Mouse (Mus musculus): ENCODE measurements at regions not wholly inside any gene's neighbourhood (a gene's known extent, or its start where the extent isn't known, plus 50 kb on each side); places are given as distances from the start of the nearest gene placed in this dataset.
"Not testable (repeated sequence)": the region's sequence is repeated elsewhere in the genome, so short reads cannot be mapped to it uniquely, and the experiment has no call there.

DNA sequence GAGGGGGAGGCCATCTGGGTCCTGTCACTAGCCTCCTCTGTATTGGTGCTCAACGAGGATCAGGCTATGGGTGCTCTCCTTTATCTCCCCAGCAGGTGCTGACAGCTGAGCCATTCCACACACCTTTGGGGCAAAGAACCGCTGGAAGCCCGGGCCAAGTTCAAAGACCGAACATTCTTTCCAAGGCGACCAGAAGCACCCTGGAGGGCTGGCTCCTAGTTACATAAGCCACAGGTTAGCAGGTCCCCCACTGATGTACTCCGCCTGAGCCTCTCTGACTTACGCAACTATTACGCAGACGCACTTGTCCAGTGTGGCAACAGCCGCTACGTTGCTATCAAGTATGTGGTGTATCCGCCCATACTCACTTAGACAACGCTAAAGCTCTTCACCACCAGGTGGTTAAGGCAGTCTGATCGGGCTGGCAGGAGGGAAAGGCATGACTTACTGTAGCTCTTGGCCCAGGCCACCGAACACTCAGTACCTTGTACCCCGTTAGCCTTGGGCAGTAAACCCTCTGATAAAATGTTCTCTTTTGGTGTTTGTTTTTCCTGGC lies 69.2 kb downstream of the Gm33543 start:
- no peak for DNase-seq

DNA sequence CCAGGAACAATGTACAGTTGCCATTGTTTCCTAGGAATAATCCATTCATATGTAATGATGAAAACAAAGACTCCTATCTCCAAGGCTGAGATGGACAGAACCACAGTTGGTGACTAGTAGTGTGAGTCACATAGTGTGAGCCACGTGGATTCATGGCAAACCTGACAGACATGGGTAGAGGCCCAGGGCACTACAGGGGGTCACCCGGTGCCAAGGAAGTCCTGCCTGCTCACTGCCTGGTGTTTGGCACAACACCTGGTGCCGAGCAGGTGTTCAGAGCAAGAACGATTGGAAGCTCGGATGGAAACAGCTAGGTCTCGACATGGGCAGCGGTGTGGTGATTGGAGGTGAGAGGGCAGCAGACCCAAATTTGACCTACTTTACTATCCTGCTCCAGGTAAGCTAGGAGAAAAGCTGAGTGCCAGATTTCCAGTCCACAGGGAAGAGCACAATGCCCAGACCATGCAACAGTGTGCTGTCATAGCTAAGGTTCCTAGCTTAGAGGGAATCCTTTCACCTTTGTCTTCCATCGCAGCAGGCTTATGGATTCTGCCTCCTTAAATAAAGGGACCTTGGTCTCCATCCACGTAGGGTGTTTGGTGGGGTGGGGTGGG lies 69.8 kb downstream of the Gm33543 start:
- DNase-seq, result no peak

- no peak for DNase-seq
Measured at GRCm38 (mm10) chr10:95768974-95769373, 73.8 kb downstream of the Gm33543 start.

- DNase-seq, result no peak
Measured at GRCm38 (mm10) chr10:95767526-95768161, 75.1 kb downstream of the Gm33543 start.

- no peak for DNase-seq
Measured at GRCm38 (mm10) chr10:95764129-95764528, 78.6 kb downstream of the Gm33543 start.

DNA sequence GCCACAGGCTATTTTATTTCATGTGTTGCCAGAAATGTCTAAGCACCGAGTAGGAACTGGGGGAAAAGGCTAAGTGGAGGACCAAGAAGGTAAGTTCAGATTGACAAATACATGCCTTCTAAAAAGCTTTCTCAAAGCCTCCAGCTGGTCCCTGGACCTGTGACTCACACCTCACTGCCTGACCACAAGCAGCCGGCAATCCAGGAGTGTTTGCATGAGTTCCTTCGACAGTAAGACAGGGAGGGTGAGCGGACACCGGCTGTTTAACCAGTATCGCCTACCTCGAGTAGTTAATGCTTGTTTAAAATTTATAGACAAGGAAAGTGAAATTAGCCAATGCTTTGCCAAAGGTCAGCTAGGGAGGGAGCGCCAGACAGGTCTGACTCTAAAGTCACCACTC lies 80.1 kb downstream of the Gm33543 start:
- DNase-seq, result no peak

- no peak for DNase-seq
Measured at GRCm38 (mm10) chr10:95761969-95762368, 80.8 kb downstream of the Gm33543 start.

DNA sequence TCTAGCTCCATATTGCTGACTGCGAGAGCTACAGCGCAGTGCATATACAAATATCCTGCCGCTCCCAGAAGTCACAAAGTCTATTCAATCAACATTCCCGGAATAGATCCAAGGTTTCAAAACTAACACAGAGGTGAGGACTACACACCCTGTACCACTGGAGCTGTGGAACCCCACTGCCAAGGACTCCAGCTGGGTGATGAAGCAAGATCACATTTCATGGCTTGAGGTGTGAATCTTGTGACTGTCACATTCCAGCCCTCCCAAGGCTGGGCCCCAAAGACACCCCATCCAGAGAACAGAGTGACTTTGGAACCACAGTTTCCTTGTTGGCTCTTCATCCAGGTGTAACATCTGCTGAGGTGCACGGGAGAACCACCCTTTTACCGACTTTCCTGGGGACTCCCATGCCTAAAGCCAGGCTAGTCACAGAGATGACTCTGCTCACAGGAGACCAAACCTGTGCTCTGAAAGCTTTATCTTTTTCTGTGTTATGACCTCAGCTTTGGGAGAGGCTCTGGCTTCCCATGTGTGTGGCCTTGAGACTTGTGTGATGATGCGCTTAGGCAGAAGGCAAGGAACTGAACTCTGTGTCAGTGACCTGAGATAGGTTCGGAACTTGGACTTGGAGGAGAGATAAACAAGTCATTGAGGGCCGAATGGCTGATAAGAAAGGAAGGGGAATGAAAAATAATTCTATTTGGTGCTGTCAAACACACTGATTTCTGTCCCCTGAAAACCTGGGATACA lies 82.4 kb downstream of the Gm33543 start:
- DNase-seq, result no peak

GRCm38 (mm10) chr10:95758181-95758580 lies 84.5 kb downstream of the Gm33543 start:
- DNase-seq, result no peak

GRCm38 (mm10) chr10:95755429-95755828 lies 82.2 kb upstream of the Anapc15-ps start:
- no peak for DNase-seq

DNA sequence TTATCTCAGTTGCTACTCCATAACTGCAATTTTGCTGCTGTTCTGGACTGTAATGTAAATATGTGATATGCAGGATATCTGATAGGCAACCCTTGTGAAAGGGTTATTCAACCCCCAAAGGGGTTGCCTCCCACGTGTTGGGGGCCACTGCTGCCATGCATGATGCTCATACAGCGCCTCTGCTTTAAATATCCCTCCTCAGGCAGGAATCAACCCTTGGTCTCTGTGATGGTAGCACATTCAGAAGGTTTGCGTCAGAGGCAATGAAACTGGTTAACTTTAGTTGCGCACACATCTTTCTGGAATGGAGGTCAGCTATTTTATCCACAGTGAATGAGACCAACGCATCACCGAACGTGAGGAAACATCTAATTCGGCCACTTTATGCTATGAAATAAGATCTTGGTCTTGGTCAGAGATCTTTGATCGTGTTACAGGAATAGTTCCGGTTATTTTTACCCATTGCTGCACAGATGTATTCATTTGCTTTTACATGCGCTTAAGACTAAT lies 80.2 kb upstream of the Anapc15-ps start:
- DNase-seq, result no peak

GRCm38 (mm10) chr10:95748360-95748759 lies 75.1 kb upstream of the Anapc15-ps start:
- no peak for DNase-seq

DNA sequence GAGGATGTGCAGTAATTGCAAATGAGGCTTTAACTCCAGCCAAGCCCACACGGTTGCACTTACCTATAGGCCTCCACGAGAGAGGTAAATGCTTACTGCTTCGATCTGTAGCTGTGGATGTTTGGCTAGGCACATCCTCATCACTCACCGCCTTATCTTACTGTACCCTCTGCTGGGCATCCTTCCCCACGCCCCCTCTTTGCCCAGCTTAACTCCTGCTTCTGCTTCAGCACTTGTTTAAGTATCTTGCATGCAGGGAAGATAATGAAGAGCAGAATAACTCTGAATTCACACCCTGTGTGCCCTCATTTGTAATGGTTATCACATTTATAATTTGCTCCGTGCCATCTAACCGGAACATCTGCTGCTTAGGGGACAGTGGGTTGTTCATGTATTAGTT lies 74.7 kb upstream of the Anapc15-ps start:
- DNase-seq, result no peak

DNA sequence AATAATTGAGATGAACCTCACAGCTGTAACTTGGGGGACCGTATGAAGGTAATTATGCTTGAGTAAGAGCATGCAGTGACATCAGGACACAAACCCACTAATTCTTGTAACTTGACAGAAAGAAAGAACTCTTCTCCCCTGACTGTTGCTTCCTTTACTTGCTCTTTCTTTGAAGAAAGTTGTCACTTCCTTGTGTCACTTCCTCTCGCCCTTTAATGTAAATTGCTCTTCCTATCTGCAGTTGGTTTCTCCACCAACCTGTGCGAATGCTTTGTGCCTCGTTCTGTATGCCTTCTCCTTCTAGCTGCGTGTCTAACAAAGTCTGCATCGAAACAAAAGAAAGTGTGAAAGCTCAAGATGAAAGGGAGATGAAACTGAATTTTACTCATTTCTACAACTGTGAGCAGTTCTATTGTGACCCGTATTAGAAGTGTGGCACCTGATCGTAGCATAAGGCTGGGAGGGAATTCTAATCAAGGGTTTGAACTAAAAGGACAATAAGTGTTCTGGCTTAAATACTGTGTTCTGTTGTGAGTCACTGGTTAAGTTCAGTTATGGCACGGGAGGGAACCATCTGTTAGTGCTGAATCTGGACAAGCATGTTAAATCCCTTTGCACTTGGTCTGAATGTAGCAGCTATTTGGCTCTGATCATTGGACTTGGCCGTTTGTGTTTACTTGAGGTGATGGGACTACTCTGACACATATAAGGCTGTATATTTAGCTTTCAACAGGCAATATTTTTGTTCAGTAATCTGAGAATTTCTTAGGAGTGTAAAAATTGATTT lies 72.8 kb upstream of the Anapc15-ps start:
- DNase-seq, result peak in 1 of 2 experiments; percentile 3

DNA sequence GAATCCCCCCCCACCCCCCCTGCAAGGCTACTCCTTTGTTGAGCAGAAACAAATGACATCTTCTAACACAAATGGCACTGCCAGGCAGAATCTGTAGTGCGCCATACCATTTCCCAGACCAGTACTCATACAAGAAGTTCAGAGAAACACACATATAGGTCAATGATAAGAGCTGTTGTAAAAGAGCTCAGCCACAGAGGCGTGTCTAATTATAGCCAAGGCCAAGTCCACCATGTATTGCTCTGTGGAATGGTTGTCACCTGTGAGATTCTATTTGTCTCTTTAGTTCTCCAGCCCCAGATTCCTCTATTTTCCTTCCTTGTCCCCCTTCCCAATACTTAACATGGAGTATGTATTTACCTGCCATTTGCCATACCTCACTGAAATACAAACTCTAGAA lies 72.0 kb upstream of the Anapc15-ps start:
- no peak for DNase-seq

GRCm38 (mm10) chr10:95743627-95744026 lies 70.4 kb upstream of the Anapc15-ps start:
- DNase-seq, result no peak

GRCm38 (mm10) chr10:95739421-95739820 lies 66.2 kb upstream of the Anapc15-ps start:
- DNase-seq, result no peak

DNA sequence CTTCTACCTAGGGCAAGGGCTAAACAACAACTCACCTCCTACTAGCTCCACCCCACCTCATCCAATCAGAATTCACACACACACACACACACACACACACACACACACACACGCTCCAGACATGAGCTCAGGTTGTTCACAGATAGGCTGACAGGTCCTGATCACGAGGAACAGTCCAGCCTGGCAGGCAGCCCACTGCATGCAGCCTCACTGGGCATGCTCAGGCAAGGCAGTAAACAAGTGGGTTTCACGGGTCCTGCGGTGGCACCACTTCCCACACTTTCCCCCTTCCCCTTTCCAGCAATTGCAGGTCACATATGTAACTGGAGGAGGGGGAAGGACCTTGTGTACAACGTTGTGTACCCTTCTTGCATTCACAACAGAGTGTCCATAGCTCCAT lies 63.5 kb upstream of the Anapc15-ps start:
- DNase-seq, result not testable (repeated sequence)

- no peak for DNase-seq
Measured at GRCm38 (mm10) chr10:95731001-95731400, 57.8 kb upstream of the Anapc15-ps start.

DNA sequence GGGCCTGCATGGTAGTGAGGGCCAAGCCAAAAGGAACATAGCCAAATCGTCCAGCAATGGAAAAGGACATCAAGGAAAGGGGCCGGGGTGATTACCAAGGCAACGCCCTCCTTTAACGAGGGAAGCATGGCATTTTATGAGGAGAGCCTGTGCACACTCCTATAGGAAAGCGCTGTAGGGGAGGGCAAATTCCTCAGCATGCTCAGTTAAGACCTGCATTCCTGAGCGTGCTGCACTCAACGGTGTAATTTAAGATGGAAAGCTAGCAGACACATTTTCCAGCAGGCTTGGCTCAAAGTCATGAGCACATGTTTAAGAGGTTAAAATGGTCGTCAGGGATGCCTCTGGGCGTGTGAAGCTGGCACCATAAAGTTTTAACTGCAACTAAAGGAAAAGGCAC lies 56.6 kb upstream of the Anapc15-ps start:
- no peak for DNase-seq

- DNase-seq, result no peak
Measured at GRCm38 (mm10) chr10:95725910-95726309, 52.7 kb upstream of the Anapc15-ps start.

DNA sequence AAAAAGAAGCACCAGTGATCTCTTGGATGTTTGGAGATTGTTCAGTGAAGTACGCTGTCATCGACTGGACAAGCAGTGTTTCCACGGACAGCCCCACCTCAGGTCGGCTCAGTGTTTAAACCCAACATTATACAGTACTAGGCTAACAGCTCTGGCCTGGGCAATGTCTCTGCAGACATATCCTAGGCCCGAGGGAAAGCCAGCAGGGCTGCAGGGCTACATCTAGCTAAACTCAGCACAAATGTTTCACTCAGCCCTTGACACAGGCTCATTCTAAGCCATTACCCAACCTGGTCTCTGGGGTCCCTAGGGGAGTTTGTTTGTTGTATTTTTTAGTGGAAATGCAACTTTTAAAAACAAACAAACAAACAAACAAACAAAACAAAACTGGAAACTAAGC lies 52.1 kb upstream of the Anapc15-ps start:
- no peak for DNase-seq
